8 mouse cellular contexts compared by ENCODE assay signal in the genomic region with DNA sequence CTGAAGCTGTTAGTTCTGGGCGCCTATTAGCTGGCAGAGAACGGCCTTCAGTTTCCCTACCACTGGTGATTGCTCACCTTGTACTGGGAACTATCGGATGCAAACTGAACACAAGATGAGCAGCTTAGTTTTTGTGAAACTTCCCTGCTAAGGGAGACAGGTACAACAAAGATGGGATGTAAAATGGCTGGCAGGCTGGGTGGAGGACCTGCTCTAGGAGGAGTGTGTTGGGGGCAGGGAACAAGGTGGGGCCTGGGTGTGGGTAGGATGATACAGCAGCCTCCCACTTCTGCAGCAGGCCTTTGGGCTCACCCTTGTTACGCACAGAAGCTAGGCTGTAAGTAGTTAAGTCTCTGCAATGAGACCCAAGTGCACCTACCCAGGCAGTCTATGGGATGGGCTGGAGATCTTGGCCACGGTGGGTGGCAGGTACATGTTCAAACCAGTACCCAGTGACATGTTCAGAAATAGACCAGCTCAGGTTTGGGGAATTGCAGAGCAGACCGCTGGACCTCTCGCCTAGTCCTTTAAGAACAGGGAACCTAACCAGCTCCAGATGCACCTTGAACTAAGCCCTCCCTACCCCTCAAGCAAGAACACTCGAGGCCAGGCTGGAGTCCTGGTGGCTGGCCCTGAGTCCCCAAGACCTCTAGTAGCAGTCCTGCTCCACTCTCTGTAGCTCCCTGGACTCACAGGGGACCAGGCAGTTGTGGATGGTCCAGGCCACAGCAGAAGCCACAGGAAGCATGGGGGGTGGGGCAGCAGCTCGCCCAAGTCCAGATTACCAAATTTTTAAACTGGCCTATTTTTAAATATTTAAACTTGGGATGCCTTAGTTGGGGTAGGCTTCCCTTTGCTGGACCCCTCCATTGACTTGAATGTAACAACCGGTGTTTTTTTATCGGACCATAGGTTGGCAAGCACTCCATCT. TPM values are rescaled to one million over a fixed set of nuclear protein-coding genes. Genes with fewer than 3 reads are reported as not detected.
DNase-seq lines count a peak whose midpoint lies in the region; ATAC-seq and TF ChIP-seq lines count a peak whose summit lies in the region.

No protein-coding gene starts in this region.

- peaks cover 23% of the 10 kb centered on the region for H3K36me3 ChIP-seq in kidney, postnatal 0 days (ENCODE audit: insufficient read depth, low read length)
- peaks cover 45% of the 10 kb centered on the region for H3K36me3 ChIP-seq in forebrain, embryonic 13.5 days (ENCODE audit: poor library complexity, severe bottlenecking)
- H3K36me3 ChIP-seq in limb, embryonic 13.5 days = peaks cover 50% of the 10 kb centered on the region

- H3K27ac ChIP-seq in kidney, postnatal 0 days = peak overlapping the region; percentile 62; the same call in 1 of the 2 replicates
- peak overlapping the region; percentile 67; the same call in 1 of the 2 replicates for H3K27ac ChIP-seq in forebrain, embryonic 13.5 days
- H3K27ac ChIP-seq in limb, embryonic 13.5 days = peak overlapping the region; percentile 98; the same call in 1 of the 2 replicates

- H3K27me3 ChIP-seq in kidney, postnatal 0 days (ENCODE audit: insufficient read depth, low read length) = no peaks in the 10 kb centered on the region
- H3K27me3 ChIP-seq in forebrain, embryonic 13.5 days = no peaks in the 10 kb centered on the region
- no peaks in the 10 kb centered on the region for H3K27me3 ChIP-seq in limb, embryonic 13.5 days

- H3K4me1 ChIP-seq in kidney, postnatal 0 days (replicated peaks; ENCODE audit: insufficient read depth, low read length) = peaks cover 27% of the 10 kb centered on the region
- peaks cover 49% of the 10 kb centered on the region for H3K4me1 ChIP-seq in forebrain, embryonic 13.5 days
- peaks cover 56% of the 10 kb centered on the region for H3K4me1 ChIP-seq in limb, embryonic 13.5 days

- no peaks in the 10 kb centered on the region for H3K9me3 ChIP-seq in kidney, postnatal 0 days (replicated peaks; ENCODE audit: low read length)
- H3K9me3 ChIP-seq in forebrain, embryonic 13.5 days (replicated peaks) = no peaks in the 10 kb centered on the region
- H3K9me3 ChIP-seq in limb, embryonic 13.5 days = no peaks in the 10 kb centered on the region

- no peak overlapping the region for H3K4me2 ChIP-seq in kidney, postnatal 0 days (ENCODE audit: low read length)
- peak overlapping the region; percentile 87 for H3K4me2 ChIP-seq in forebrain, embryonic 13.5 days
- H3K4me2 ChIP-seq in limb, embryonic 13.5 days (replicated peaks) = peak overlapping the region; percentile 96; the same call in 1 of the 2 replicates

- no peak for ATAC-seq in kidney, postnatal 0 days (replicated peaks; ENCODE audit: low FRiP score, low read depth)
- ATAC-seq in forebrain, embryonic 13.5 days = no peak
- ATAC-seq in limb, embryonic 13.5 days (ENCODE audit: low FRiP score, low read depth) = no peak
- ATAC-seq in cerebellum, adult (ENCODE audit: insufficient number of reproducible peaks, low FRiP score, low TSS enrichment) = no peak

- peak overlapping the region; percentile 98; the same call in 1 of the 2 replicates for H3K9ac ChIP-seq in kidney, postnatal 0 days (ENCODE audit: low read depth, low read length)
- H3K9ac ChIP-seq in forebrain, embryonic 13.5 days = peak overlapping the region; percentile 26; the same call in 1 of the 2 replicates
- peak overlapping the region; percentile 35; the same call in 1 of the 2 replicates for H3K9ac ChIP-seq in limb, embryonic 13.5 days

- H3K4me3 ChIP-seq in kidney, postnatal 0 days (replicated peaks; ENCODE audit: low read depth, low read length) = no peak overlapping the region
- peak overlapping the region; percentile 99; the same call in 1 of the 2 replicates for H3K4me3 ChIP-seq in forebrain, embryonic 13.5 days
- peak overlapping the region; percentile 100 for H3K4me3 ChIP-seq in limb, embryonic 13.5 days

- 58% methylated on average over 11 of the region's 11 CpGs for WGBS in kidney, postnatal 0 days
- 70% methylated on average over 11 of the region's 11 CpGs for WGBS in forebrain, embryonic 13.5 days
- 44% methylated on average over 11 of the region's 11 CpGs for WGBS in limb, embryonic 13.5 days

- TF ChIP-seq CTCF in kidney, postnatal 0 days (IDR thresholded peaks at IDR 0.05; ENCODE audit: low read depth) = no peak

- DNase-seq in kidney, postnatal 0 days (ENCODE audit: low spot score) = no peak
- no peak for DNase-seq in kidney, postnatal 36 days
- DNase-seq in R1 (ENCODE audit: low read depth, low spot score) = peak; percentile 81
- DNase-seq in retina, embryonic 14.5 days (ENCODE audit: low spot score) = peak; percentile 12
- DNase-seq in urinary bladder, postnatal 4 days (ENCODE audit: low spot score in 2 of 2) = no peak

RNA-seq across cellular contexts. Expression of a gene that starts 3.5 kb away (rescaled TPM):
- 116 and 118 TPM in 2 replicates for polyA plus RNA-seq in kidney, postnatal 0 days (2015; fragmentation: Nextera tagmentation; extraction: Ambion mirVana)
- polyA plus RNA-seq in forebrain, embryonic 13.5 days (2015; fragmentation: Nextera tagmentation; extraction: Ambion mirVana) = 129 and 138 TPM in 2 replicates
- polyA plus RNA-seq in limb, embryonic 13.5 days (2015; fragmentation: Nextera tagmentation; extraction: Ambion mirVana) = 124 and 134 TPM in 2 replicates

RNA-seq across cellular contexts. Expression of a gene that starts 5.6 kb away (rescaled TPM):
- 53.5 and 62.7 TPM in 2 replicates for polyA plus RNA-seq in kidney, postnatal 0 days (2015; fragmentation: Nextera tagmentation; extraction: Ambion mirVana)
- 62.0 and 63.8 TPM in 2 replicates for polyA plus RNA-seq in forebrain, embryonic 13.5 days (2015; fragmentation: Nextera tagmentation; extraction: Ambion mirVana)
- 58.9 and 59.3 TPM in 2 replicates for polyA plus RNA-seq in limb, embryonic 13.5 days (2015; fragmentation: Nextera tagmentation; extraction: Ambion mirVana)

RNA-seq across cellular contexts. Expression of a gene that starts 22.9 kb away (rescaled TPM):
- not detected in 2 replicates for polyA plus RNA-seq in kidney, postnatal 0 days (2015; fragmentation: Nextera tagmentation; extraction: Ambion mirVana)
- polyA plus RNA-seq in forebrain, embryonic 13.5 days (2015; fragmentation: Nextera tagmentation; extraction: Ambion mirVana) = 2.7 TPM in 1 of 2 replicates, not detected in the other
- polyA plus RNA-seq in limb, embryonic 13.5 days (2015; fragmentation: Nextera tagmentation; extraction: Ambion mirVana) = not detected in 2 replicates

RNA-seq across cellular contexts. Expression of a gene that starts 24.7 kb away (rescaled TPM):
- 19.9 and 20.5 TPM in 2 replicates for polyA plus RNA-seq in kidney, postnatal 0 days (2015; fragmentation: Nextera tagmentation; extraction: Ambion mirVana)
- polyA plus RNA-seq in forebrain, embryonic 13.5 days (2015; fragmentation: Nextera tagmentation; extraction: Ambion mirVana) = 39.6 and 40.3 TPM in 2 replicates
- polyA plus RNA-seq in limb, embryonic 13.5 days (2015; fragmentation: Nextera tagmentation; extraction: Ambion mirVana) = 32.7 and 35.0 TPM in 2 replicates

RNA-seq across cellular contexts. Expression of a gene that starts 28.5 kb away (rescaled TPM):
- not detected in 2 replicates for polyA plus RNA-seq in kidney, postnatal 0 days (2015; fragmentation: Nextera tagmentation; extraction: Ambion mirVana)
- 0.25 and 0.39 TPM in 2 replicates for polyA plus RNA-seq in forebrain, embryonic 13.5 days (2015; fragmentation: Nextera tagmentation; extraction: Ambion mirVana)
- 0.01 and 0.03 TPM in 2 replicates for polyA plus RNA-seq in limb, embryonic 13.5 days (2015; fragmentation: Nextera tagmentation; extraction: Ambion mirVana)

Comparison
In these comparisons a context has a peak if more than half of its experiments do, and no peak if none do; other contexts are left out.
1. DNase-seq: peak in R1 (single experiment) and retina, embryonic 14.5 days (single experiment); none in kidney, postnatal 0 days (single experiment), kidney, postnatal 36 days (0 of 2) and urinary bladder, postnatal 4 days (0 of 2).
2. H3K9ac ChIP-seq: peak in every context shown above with its lines; median percentile 98 in kidney, postnatal 0 days; 35 in limb, embryonic 13.5 days; 26 in forebrain, embryonic 13.5 days.
3. Peak in every context shown above with its lines, with median percentiles within 50 percentile points of each other: H3K27ac ChIP-seq.